Mouse (Mus musculus) kidney, adult 2 months (tissue): ENCODE data around the gene Ubap2l. TPM values are rescaled to one million over a fixed set of nuclear protein-coding genes. Genes with fewer than 3 reads are reported as not detected.

Experiments
- DNase-seq: peaks from one replicate; pipeline ENCODE4 v3.0.0; 2021
- H3K27ac ChIP-seq: fragments of 200-500 bp; 2 replicates; pipeline ENCODE4 v1.5.1; 2012; ENCODE audit warnings: low read depth, low read length, control low read depth, inconsistent platforms; ENCODE audit not compliant: insufficient read depth
- H3K27me3 ChIP-seq: fragments of 200-500 bp; replicated peaks from 2 replicates; pipeline ENCODE4 v1.6.1; 2012; ENCODE audit warnings: mild to moderate bottlenecking, moderate library complexity, low read length, inconsistent platforms; ENCODE audit not compliant: control insufficient read depth, insufficient read depth
- H3K36me3 ChIP-seq: fragments of 200-500 bp; 2 replicates; pipeline ENCODE4 v1.6.1; 2012; ENCODE audit warnings: mild to moderate bottlenecking, moderate library complexity, low read length, inconsistent platforms; ENCODE audit not compliant: control insufficient read depth, insufficient read depth
- H3K4me1 ChIP-seq: fragments of 200-500 bp; 2 replicates; pipeline ENCODE4 v1.6.1; 2011; ENCODE audit warnings: low read length; ENCODE audit not compliant: control insufficient read depth, insufficient read depth
- H3K4me3 ChIP-seq: fragments of 200-500 bp; 2 replicates; pipeline ENCODE4 v1.5.1; 2011; ENCODE audit warnings: mild to moderate bottlenecking, low read depth, low read length, control low read depth; ENCODE audit not compliant: insufficient read depth
- CTCF ChIP-seq: fragments of 200-500 bp; conservative IDR thresholded peaks from 2 replicates; pipeline ENCODE4 v1.5.1; 2011; ENCODE audit warnings: low read depth, mild to moderate bottlenecking, control low read depth, low read length, moderate library complexity, mixed read lengths; ENCODE audit not compliant: insufficient read depth, insufficient read length
- POLR2A ChIP-seq: fragments of 200-500 bp; IDR thresholded peaks from one replicate; pipeline ENCODE4 v1.6.1; 2011; ENCODE audit warnings: low read depth, low read length, control low read depth
- WGBS: fragments of 180-500 bp; shearing (Covaris S2); methylation state at CpG from one replicate; pipeline ENCODE4 v1.1.7; 2018; 5-methylcytosine and 5-hydroxymethylcytosine counted together
- polyA plus RNA-seq: library from polyadenylated mRNA; depleted of rRNA; stranded (reverse); fragments of >200 nt; gene quantifications from 2 replicates; pipeline ENCODE4 v1.2.3, GENCODE M21; 2012; rRNA removed

The Ubap2l gene
- 105 and 108 TPM in 2 replicates for polyA plus RNA-seq

- under 1% methylated on average over 80 of the region's 81 CpGs for WGBS
- peak; percentile 98 for DNase-seq
- peak within 1 kb of the TSS; percentile 92 for H3K4me3 ChIP-seq
These were observed at the start of gene Ubap2l for GRCm38 (mm10) chr3:90052351-90053241. Ubap2l (minus strand) TSS chr3:90052628.

DNA sequence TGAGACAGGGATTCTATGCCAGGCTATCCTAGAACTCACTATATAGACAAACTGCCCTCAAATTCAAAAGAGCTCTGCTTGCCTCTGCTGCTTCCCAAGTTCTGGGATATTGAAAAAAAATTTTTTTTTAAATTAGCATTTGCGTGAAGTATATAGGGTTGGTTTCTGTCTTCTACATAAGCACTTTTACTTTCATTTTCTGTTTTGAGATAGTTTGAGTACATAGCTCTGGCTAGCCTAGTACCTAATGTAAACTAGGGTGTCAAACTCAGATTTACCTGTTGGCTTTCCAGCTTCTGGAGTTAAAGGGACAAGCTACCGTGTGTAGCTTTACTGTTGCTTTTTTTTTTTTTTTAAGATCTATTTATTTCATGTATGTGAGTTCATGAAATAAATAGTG lies 49.2 kb upstream of the Ubap2l start:
- 94% methylated on average over 2 of the region's 2 CpGs for WGBS
- Histone ChIP-seq H3K4me3 (no peak overlapping the region), H3K27ac (no peak overlapping the region), H3K36me3 (no peaks in the 10 kb centered on the region), H3K27me3 (no peaks in the 10 kb centered on the region), H3K4me1 (no peaks in the 10 kb centered on the region)
- DNase-seq, result no peak
- TF ChIP-seq CTCF (no peak), POLR2A (no peak)

More at GRCm38 (mm10) chr3:90052351-90053241, at the start of gene Ubap2l:
- Histone ChIP-seq H3K27me3 (no peaks in the 10 kb centered on the region), H3K27ac (peak within 1 kb of the TSS; percentile 84), H3K36me3 (peaks cover 3% of the 10 kb centered on the region), H3K4me1 (peaks cover 3% of the 10 kb centered on the region)
- TF ChIP-seq POLR2A, result peak; percentile 65
- no peak for TF ChIP-seq CTCF

DNA sequence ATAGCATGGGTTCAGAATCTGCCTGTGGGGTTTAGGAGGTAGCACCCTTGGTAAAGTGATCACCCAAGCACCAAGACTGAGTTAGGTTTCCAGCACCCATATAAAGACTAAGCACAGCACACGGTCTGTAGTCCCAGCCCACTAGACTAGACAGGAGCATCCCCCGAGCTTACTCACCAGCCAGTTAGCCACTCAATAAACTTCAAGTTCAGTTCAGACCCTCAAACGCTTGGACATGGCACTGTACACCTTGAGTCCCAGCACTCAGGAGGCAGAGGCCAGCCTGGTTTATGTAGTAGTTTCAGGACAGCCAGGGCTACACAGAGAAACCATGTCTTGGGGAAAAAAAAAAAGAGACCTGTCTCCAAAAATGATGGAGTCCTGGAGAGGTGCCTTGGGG lies 48.6 kb upstream of the Ubap2l start:
- no peak for DNase-seq
- Histone ChIP-seq H3K27ac (no peak overlapping the region), H3K4me1 (no peaks in the 10 kb centered on the region), H3K27me3 (no peaks in the 10 kb centered on the region), H3K4me3 (no peak overlapping the region), H3K36me3 (no peaks in the 10 kb centered on the region)
- 91% methylated on average over 3 of the region's 3 CpGs for WGBS
- TF ChIP-seq CTCF (no peak), POLR2A (no peak)

- Histone ChIP-seq H3K36me3 (no peaks in the 10 kb centered on the region; the same call in none of the 2 replicates), H3K4me3 (no peak overlapping the region), H3K4me1 (no peaks in the 10 kb centered on the region), H3K27ac (no peak overlapping the region), H3K27me3 (no peaks in the 10 kb centered on the region)
- no peak for DNase-seq
- 58% methylated on average over 5 of the region's 5 CpGs for WGBS
- TF ChIP-seq CTCF, result no peak
- TF ChIP-seq POLR2A, result no peak
These were observed 45.5 kb upstream of the Ubap2l start for GRCm38 (mm10) chr3:90097928-90098327.

DNA sequence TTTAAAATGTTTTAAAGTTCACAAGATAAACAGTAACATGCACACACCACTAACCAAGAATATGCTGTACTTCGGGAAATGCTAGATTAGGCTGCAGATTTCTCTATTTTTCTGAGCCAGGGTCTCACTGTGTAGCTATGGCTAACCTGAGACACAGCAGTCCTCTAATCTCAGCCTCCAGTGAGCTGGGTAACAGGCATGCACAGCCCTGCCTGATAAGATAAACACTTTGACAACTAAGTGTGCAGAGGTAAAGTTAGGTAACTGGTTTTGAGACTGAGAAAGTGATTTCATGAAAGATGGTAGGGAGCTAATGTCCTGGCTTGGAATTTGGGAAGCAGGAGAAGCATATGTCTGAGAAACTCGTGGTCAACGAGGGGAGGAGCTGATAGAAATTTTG lies 42.0 kb upstream of the Ubap2l start:
- 88% methylated on average over 3 of the region's 3 CpGs for WGBS
- H3K36me3 ChIP-seq, result peaks cover 9% of the 10 kb centered on the region
- TF ChIP-seq CTCF, result no peak
- TF ChIP-seq POLR2A, result no peak
- DNase-seq, result no peak
- no peak overlapping the region for H3K27ac ChIP-seq
- no peaks in the 10 kb centered on the region for H3K4me1 ChIP-seq
- no peak overlapping the region for H3K4me3 ChIP-seq
- H3K27me3 ChIP-seq, result no peaks in the 10 kb centered on the region

- 67% methylated on average over 6 of the region's 6 CpGs for WGBS
- peaks cover 11% of the 10 kb centered on the region for H3K36me3 ChIP-seq
- TF ChIP-seq POLR2A, result no peak
- TF ChIP-seq CTCF, result no peak
These were observed 38.5 kb upstream of the Ubap2l start for GRCm38 (mm10) chr3:90090892-90091291.

GRCm38 (mm10) chr3:90088617-90089016 lies 36.2 kb upstream of the Ubap2l start:
- Histone ChIP-seq H3K4me1 (peaks cover 16% of the 10 kb centered on the region), H3K27ac (no peak overlapping the region), H3K4me3 (no peak overlapping the region), H3K27me3 (no peaks in the 10 kb centered on the region), H3K36me3 (peaks cover 11% of the 10 kb centered on the region)
- no peak for DNase-seq
- TF ChIP-seq POLR2A, result no peak
- TF ChIP-seq CTCF, result no peak
- WGBS, result 87% methylated on average over 2 of the region's 2 CpGs

More at GRCm38 (mm10) chr3:90090892-90091291, 38.5 kb upstream of the Ubap2l start:
- no peaks in the 10 kb centered on the region for H3K4me1 ChIP-seq
- no peak overlapping the region for H3K27ac ChIP-seq
- no peaks in the 10 kb centered on the region for H3K27me3 ChIP-seq
- no peak overlapping the region for H3K4me3 ChIP-seq
- DNase-seq, result no peak
